Mouse (Mus musculus): ENCODE measurements around the gene Fam24a. TPM values are rescaled to one million over a fixed set of nuclear protein-coding genes. Genes with fewer than 3 reads are reported as not detected.

Fam24a gene
- not detected for total RNA-seq (2021)
- long read RNA-seq, experiment 1: 0 reads
- long read RNA-seq, experiment 2: 0 reads

DNA sequence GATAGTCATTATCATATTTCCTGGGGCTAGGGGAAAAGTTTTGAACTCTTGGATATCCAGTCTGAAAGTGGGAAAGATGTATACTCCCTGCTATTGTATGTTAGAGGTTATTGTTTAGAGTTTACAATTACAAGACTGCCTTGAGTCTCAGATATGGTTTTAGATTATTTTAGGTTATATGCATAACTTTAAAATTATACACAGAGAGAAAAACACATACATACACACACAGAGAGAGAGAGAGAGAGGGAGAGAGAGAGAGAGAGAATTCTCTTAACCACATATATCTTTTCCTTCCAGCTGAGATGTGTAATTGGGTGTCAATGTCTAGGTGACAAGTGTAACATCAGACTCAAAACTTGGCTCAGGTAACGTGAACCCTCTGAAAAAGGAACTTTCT is at the start of gene Fam24a:
Gene Fam24a (plus strand): TSS at position 301 of the 400 bp plus-strand sequence.
- no peak for DNase-seq

DNA sequence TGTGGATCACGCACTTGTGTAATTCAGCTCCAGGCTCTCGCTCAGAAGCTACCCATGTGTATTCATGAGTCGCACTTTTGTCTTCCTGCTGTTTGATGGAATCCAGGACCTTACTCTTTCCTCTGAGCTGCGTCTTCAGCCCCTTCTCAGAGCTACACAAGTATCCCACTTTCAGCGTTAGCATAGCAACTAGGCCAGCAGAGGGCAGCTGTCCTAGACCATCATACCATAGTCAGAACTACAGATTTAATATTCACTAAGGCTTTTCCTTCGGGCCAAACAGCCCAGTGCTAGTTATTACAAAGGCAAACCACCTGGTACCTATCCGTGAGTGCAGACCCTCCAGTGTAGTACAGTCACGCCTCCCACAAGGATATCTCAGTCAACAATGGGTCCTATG is 36.5 kb upstream of the Fam24a start:
- no peak for DNase-seq

DNA sequence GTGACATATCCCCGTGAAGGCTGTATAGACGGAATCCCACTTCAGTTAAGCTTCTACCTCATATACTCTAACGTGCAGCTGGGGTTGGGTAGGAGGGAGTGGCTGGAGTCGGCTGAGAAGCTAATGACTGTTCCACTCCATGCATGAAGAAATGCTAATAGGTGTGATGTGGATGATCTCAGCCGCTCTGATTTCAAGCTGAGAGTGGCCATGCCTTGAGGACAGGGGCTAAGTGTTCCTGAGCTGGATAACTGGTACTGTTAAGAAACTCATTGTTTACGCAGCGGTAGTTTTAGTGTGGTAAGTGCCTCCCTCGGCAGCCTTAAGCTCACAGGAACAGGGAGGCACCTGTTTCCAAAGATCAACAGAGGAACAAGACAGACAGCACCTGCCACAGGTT is 30.3 kb upstream of the Fam24a start:
- DNase-seq: no peak

DNA sequence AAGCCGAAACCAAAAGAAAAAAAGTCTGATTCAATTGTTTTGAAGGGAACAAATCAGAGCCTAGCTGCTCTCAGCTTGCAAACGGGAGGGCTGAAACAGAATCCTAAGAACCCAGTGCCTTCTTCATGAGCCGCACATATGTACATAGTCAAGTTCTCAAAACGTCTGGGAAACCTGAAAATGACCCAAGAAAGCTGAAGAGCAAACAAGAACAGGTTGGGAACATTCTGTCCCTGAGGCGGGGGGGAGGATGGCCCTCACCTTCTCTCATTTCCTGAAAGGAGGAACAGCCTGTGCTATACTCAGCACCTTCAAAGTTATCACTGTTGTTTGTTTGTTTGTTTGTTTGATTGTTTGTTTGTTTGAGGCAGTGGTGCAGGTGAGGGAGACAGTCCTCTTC is 26.9 kb upstream of the Fam24a start:
- no peak for DNase-seq

DNA sequence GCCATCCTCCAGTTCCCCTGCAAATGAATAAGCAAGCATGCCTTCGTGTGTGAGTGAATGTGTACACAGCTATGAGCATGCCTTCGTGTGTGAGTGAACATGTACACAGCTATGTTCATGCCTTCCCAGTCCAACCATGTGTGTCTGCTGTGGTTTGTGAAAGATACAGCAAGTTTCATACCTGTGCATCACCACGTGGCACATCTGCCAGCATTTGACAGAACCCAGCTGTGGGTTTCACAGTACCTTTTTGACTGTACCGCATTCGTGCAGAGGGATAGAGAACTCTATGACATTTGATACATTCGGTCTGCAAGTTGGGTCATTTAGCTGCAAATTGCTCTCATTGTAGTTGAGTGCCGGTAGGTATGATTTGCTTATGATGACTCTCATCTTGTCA is 19.2 kb upstream of the Fam24a start:
- no peak for DNase-seq

DNA sequence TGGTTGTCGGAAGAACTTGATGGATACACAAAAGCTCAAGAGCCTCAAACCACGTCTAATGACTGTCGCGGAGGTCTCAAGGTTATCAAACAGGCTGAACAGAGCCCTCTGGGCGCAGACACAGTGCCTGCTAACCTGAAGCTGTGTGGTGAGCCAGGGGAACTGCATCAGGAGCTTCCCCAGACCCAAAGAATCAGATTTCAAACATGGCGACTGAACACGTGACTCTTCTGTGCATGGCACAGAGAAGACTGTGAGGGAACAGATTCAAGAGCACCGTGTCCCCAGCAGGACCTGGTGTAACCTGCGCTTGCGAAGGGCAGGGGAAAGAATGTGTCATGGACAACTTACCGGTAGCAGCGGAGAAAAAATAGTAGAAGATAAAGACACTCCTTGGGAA is 16.1 kb upstream of the Fam24a start:
- DNase-seq: no peak

DNA sequence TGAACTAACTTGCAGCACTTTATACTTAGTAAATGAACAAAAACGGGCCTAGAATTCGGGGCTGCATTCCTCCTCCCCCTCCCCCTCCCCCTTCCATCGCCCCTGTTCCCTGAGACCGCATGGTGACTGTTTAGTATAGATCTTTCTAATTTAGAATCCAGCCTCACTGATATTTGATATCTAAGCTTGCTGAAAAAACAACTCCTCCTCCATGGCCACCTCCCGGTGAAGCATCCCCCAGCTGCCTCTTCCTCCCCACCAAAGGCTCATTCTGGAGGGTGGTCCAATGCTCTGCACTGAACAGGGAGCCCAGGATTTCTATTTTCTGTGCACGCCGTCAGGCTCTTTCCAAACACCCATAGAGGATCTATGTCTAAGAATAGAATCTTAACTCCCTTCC is 15.3 kb upstream of the Fam24a start:
- no peak for DNase-seq

DNA sequence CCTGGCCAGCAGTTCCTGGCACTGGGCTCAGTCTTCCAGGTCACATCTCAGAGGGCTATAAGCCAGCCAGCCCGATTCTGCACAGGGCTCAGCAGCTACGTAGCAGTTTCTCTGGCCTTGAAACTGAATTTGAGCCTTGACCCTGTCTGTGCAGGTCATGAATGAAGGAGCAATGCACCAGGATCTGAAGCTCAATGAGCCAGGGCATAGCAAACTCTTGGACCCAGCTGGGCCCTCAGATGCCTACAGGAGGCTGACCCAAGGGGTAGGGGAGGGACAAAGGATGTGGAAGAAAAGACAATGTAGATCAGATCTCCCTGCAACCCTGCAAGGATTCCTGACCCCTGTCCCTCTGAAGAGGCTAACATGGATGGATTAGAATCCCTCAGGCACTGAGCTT is 11.5 kb upstream of the Fam24a start, which contains the start of gene Cuzd1:
Gene Cuzd1 (minus strand): TSS at position 101 of the 400 bp plus-strand sequence.
- DNase-seq: no peak

DNA sequence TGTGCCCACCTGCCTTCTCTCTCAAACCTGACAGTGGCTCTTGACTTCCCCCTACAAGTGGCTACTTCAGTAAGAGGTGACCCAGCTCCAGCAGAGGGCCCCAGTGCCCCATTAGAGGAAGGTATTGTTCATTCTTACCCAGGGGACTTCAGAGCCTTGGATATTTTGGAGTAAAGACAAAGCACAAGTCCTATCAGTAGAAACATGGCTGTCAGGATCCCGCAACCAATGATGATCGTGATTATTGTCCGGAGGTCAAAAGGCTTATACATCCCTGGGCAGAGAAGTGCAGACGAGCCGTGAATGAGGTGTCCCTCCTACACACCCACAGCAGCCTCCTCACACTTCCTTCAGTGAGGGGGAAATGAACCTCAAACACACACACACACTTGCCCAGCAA is 6.6 kb upstream of the Fam24a start:
- DNase-seq: no peak

DNA sequence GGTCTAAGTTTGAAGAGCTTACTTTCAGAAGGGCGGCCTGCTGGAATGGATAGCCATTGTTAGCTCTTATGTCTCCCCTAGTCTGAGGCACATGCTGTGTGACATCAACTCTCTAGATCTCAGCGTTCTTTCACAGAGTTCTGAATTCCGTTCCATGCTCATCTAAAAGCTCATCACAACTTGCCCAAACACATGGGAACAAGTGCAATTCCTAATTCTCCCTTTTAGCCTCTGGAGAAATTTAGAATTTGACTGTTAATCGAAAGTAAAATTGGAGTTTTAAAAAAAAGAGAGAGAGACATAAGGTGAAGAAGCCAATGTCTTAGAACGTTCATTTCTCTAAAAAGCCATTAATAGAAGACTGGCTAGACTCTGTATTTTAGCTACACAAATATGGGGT is 4.2 kb upstream of the Fam24a start, which contains the start of gene Fam24b:
Gene Fam24b (minus strand): TSS at position 101 of the 400 bp plus-strand sequence.
- no peak for DNase-seq

DNA sequence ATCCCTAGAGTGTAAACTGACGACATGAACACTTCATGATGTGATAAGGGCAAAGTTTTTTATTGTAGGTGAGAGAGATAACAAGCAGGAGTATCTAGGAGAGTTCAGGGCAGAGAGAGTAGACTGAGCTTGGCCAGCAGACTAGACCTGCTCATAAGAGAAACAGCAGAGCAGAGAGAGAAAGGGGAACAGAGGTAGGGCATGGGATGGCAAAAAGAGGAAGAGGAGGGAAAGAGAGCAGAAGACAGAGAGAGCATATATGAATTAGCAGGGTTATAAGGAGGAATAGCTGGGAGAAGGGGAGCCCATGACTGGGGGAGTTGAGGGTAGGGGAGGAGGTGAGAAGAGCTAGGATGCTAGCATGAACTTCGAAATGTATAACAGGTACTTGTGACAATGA is 2.0 kb upstream of the Fam24a start:
- no peak for DNase-seq

DNA sequence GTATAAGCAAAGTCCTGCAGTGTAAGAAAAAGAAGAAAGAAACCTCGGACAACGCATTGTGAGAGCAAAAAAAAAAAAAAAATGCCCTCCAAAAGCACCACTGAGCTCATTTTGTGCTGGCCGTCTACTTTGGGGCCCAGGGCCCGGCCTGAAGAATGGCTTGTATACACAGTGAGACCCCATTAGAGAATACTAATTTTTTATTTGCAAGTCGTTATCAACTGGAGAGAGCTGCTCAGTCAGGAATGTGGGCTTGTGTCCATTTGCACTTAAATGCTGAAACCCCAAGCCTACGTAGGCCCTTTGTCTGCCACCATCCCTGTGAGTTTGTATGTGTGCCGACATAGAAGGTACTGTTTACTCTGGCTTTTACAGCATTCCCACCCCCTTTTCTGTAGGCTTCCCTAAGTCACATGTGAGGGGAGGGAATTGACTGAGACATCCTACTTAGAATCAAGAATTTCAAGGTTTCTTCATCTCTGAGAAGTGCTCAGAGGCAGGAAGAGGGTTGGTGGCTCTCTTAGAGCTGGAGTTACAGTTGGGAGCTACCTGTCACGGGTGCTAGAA is 3.9 kb downstream of the Fam24a start:
- DNase-seq: no peak

DNA sequence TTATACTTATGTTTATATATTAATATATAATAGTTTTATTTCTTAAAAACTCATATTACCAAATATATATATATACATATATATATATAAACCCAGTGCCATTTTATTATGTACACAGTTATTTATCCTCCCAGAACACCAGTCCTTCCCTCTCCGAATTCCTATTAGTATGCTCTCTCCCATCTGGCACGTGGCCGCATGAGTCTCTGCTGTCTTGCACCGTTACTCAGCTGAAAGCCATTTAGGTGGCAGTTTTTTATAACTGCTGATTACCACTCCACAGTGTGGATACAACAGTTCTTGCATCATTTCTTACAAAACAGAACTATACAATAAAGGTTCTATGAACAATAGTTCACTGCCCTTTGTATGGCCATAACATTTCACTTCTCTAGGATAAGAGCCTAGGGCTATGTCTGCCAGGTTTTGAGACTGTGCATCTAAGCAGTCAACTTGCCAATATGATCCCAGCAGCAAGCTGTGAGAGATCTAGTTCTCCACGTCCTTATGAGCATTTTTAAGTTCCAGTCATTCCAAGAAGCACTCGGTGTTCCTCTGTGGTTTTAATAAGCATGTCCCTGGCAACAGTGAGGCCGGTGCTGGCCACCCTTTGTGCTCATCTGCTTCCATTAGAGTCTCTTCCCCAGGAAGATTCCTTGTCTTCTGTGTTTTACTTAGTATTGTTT is 12.3 kb downstream of the Fam24a start:
- DNase-seq: no peak

DNA sequence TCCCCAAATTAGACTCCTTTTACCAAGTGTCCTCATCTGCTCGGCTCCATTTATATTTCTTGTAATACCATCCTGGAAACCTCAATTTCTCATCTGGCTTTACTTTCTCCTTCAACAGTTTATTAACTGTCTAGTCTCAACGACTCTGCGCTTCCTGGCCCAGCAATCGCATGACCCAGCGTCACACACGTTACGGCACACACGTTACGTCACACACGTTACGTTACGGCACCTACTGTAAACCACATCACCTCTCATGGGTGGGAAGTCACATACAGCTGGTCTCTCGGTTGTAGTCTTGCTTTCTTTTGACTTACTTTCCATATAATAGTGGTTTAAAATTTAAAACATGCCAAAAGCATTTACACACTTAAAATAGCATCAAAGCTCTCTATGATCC is 22.4 kb downstream of the Fam24a start:
- no peak for DNase-seq

DNA sequence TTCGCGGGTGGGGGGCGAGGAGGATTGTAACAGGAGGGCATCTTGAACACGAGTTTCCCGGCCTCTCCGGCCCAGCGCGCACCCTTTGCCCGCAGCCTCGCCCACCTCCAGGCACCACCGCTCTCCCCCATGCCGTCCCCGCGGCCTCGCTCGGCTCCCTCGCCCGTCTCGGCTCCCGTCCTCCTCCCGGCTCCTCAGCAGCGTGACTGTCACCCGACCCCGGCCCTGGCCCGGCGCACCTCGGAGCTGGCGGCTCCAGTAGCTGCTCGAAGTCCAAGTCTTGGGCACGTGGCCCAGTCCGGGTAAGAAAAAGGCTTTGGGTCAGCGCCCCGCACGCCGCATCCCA is 28.6 kb downstream of the Fam24a start:
- DNase-seq: no peak

DNA sequence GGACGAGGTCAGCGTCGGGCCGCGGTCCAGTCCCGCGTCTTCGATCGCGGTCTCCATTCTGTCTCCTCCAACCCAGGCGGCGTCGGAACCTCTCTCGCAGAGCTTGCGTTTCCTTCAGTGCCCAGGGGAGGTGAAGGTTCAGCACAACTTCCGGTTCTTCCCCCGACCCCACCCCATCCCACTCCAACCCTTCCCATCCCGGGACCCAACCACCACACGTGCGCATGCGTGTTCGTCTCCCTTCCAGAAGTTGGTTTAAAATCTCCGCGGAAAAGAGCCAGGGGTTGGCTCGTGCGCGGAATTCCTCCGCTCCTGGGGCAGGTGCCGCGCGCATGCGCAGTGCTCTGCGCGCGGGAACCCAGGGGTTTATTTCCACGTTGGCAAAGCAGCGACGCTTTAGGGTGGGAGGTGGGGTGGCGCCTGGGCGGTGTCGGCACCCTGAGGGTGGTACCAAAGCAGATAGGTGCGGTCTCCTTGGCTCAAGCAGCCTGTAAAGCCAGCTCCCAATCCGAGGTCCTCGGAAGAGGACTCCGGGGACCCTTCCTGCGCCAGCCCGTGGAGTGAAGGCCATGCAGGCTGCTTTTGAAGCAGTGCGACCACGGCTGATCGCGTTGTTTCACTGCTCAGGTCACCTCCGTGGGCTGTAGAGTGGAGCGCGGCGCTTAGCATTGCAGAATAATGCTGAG is 29.1 kb downstream of the Fam24a start, which contains the start of gene 2310057M21Rik:
Gene 2310057M21Rik (minus strand): TSS at position 145 of the 686 bp plus-strand sequence.
- peak; percentile 93 for DNase-seq

DNA sequence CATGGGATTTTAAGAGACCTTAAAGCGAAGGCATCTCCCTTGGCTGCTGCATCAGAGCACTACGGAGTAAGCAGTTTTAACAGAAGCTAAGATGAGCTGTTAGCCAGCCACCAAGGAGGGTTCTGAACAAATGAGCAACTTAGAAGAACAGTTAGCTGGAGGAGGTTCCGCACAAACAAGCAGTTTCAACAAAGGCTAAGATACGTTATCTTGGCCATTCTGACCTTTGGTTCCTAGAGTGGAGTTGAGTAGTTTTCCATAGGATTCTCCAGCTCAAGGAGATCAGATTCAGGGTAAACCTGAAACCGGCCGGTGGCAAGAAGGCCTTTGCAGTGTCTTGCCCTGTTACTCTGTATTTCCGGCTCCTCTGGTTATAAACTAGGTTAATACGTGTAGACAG is 30.5 kb downstream of the Fam24a start:
- DNase-seq: no peak

DNA sequence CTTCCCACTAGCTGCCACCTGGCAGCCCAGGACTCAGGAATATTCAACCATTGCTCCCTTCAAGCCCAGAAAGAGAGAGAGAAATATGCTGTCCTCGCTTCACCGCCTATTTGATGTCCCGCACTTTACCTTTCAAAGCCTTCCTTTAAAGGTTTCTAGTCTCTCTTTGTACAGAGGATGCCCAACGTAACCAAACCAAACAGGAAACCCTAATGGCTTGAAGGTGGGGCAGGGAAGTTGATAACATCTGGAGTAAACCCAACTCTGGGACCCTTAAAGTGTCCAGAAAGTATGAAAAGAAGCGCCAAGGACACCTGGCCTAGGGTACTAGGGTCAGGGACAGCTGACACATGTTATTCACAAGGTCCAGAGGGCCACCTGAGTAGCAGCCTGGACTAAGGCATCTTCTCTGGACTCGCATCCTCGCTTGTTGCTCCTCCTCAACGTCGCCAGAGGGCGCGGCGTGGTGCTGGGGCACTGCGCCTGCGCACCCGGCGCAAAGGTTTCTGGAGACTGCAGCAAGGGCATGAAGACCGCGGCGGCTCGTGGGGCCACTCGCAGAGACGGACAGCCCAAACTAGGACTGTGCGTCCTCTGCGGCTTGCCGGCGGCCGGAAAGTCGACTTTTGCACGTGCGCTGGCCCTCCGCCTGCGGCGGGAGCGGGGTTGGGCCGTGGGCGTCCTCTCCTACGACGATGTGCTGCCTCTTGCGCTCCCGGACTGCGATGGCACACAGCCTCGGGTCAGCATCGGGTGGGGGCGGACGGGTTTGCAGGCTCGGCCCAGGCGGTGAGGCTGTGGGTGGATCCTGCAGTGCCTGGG is 37.2 kb downstream of the Fam24a start, which contains the start of gene Pstk:
Gene Pstk (plus strand): TSS at position 494 of the 822 bp plus-strand sequence.
- DNase-seq: peak; percentile 89

DNA sequence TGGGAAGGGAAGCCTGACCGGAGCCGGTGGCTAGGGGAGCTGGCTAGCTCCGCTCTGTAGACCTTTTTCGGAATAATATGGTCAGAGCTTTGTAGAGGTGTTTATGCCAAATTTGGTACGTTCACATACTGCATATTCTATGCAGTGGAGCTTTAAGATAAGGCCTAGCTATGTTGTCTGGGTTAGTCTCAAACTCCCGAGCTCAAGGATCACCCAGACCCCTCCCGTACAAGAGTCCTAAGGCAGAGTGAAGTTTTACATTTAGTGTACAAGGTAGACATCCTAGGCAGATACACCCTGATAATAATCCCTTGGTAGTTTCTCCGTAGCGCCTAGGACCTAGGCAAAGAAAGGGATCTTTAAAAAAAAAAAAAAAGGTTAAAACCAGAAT is 37.8 kb downstream of the Fam24a start:
- DNase-seq: no peak

DNA sequence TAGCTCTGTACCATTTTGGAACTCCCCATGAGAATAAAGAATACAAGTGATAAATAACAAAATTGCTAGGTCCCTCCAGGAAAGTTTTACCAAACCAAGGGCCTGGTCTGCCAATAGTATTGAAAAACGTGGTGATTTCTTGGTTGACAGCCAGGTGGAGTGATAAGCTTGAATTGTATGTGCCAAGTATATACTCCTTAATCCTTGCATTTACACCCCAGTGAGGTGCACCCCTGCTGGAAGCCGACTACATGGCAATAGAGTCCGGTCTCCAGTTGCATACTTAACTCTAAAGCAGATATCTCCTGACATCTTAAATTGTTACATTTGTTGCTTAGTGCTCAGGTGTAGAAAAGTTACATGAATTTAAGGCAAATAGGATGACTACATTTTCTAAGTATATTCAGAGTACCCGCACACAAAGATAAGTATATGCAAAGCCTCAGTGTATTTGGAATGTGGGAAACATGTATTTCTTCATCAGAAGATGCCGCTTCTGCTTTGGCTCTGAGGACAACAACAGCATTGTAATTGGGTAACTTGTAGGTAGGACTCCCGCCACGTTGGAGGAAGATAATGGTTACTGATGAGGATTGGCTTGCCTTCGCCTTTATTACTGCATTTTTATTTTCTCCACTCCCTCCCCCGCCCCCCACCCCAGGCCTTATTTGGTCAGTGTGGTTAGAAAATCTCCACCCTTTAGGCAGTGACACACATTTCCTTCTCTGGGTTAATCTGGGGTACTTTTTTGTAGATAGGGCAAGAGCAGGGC is 38.4 kb downstream of the Fam24a start:
- no peak for DNase-seq

Data from gastrocnemius, postnatal 10 days (tissue).